Mouse (Mus musculus): ENCODE measurements around the gene Akap2. TPM values are rescaled to one million over a fixed set of nuclear protein-coding genes. Genes with fewer than 3 reads are reported as not detected.
A peak's percentile ranks its signal among the peaks of the same experiment; 100 is the strongest.

Akap2 gene
- polyA plus RNA-seq, 1 experiment = 37.8 TPM

DNA sequence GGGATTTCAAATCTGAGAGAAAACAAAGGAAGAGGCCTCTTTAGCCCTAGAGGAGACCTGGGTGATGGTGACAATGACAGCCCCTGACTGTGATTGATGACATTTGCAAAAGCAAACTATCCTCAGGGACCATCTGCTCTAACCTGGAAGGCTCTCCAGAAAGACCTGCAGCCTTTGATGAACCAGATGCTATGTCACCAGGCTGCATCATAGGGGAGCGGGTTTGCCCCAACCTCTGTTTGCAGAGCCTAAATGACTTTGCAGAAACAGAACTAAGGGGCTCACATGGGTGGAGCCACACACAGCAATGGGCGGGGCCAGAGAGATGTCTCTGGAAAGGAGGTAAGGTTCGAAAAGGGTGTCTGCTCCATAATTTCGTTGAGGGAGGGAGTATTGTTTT is 115.6 kb downstream of the Akap2 start:
- no peak for DNase-seq (ENCODE audit: low spot score)

GRCm38 (mm10) chr4:57834141-57834540 is 116.7 kb downstream of the Akap2 start:
- DNase-seq (ENCODE audit: low spot score) = no peak

GRCm38 (mm10) chr4:57837089-57837488 is 119.6 kb downstream of the Akap2 start:
- DNase-seq (ENCODE audit: low spot score) = no peak

DNA sequence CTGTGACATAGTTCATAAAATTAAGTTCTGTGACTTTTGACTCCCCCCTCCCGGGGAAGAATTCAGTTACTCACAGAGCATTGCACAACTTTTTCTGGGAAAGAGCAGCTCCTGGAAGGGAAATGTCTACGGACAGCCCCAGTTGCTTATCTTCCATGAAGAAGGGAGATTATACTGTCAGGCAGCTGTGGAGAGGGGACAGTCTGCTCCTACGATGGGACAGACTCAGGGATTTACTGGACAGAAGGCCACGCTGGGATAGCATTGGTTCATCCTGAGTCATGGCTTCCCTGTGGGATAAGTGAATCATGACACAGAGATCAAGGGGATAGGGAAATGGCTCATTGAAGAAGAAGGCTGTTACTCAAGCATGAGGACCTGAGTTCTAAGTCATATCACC is 121.9 kb downstream of the Akap2 start:
- no peak for DNase-seq (ENCODE audit: low spot score)

DNA sequence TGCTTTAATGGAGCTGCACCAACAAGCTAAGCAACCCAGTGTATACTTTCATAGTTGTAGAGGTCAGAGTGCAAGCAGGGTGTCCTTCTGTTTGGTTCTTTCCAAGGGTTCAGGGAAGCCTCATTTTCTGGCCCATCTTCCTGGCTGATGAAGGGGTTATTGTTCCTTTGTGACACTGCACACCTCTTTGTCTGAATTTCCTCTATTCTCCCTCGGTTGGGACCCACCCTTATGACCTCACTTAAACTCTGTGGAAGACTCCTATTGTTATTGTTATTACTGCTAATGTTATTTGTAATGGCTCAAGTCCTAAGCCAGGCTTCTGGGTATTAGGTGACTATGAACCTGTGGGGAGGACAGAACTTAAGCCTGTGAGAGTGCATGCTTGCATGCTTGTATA is 124.5 kb downstream of the Akap2 start:
- DNase-seq (ENCODE audit: low spot score) = no peak

GRCm38 (mm10) chr4:57842472-57843305 is 125.2 kb downstream of the Akap2 start:
- DNase-seq (ENCODE audit: low spot score) = no peak

DNA sequence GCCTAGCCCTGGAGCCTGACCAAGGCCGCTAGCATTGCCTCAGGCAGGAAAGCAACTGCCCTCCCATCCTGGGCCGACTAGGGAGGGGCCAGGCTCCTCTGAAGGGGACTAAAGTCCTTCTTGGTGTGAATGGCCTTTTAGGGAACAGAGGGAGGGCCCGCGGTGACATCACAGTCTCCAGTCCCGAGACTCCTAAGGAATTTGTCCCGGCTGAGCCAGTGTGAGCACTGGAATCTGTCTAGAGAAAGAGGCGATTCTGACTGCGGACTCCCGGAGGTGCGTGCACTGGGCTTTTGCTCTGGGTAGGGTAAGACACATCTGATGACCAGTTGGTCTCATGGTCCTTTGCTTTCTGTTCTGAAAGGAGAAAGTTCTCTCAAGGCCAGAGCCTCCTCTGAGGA is 127.6 kb downstream of the Akap2 start:
- peak; percentile 46 for DNase-seq (ENCODE audit: low spot score)

GRCm38 (mm10) chr4:57845541-57846210 is 128.2 kb downstream of the Akap2 start:
- no peak for DNase-seq (ENCODE audit: low spot score)

DNA sequence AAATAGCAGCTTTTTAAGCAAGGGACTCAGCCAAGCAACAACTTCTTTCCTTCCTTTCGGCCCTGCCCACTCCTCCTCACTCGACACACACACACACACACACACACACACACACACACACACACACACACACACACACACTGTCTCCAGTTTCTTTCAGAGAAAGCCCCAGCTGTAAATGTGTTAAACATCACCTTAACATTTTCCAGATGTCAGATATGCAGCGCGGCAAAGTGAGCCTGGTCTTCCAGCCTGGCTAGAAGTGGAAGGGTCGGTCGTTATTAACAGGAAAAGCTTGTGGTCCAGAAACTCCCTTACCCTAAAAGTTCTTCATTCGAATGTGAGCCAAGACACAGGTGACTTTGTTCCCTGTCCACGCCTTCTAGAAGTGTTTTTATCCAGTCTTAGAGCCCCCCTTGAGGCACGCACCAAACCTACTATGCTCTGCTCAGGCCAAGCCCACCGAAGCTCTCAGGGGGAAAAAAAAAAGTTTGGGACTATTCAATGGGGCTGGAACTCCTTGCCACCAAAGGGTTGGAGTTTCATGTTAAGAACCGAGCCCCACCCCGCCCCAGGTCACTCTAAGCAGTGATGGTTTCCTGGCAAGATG is 129.0 kb downstream of the Akap2 start:
- DNase-seq (ENCODE audit: low spot score) = no peak

GRCm38 (mm10) chr4:57846991-57847422 is 129.6 kb downstream of the Akap2 start:
- no peak for DNase-seq (ENCODE audit: low spot score)

DNA sequence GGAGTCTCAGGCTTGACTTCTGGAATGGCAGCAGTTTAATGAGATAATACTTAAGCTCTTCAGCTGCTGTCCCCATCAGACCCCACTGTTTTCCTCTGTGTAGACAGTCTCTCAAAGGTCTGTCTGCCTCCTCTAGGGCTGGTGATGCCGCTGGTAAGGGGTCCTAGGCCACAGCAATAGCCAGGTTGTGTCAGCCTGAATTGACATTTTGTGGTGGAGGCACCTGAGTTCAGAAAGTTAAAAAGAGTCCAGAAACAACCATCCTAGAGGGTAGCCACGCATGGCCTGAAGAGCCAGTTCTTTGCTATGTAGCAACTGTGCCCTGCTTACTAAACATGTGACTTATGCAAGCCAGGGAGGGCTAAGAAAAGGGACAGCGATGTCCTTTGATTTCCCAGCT is 130.2 kb downstream of the Akap2 start:
- DNase-seq (ENCODE audit: low spot score) = no peak

DNA sequence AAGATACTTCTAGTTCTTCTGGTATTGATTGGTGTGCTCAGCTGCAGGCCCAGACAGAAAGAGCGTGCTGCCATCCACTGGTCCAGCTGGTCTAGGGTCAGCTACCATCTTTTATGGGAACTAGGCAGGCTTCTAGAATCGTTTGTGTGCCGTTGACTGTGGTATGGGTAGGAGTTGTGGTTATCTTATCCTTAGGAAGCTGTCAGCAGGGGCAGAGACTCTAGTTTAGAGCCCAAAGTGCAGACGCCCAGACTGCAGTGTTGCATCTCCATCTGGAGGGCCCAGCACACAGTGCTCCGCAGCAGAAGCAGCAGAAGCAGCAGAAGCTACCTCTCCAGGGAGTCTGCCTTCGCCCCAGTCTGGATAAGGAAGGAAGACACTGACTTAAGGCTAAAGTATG is 132.0 kb downstream of the Akap2 start:
- DNase-seq (ENCODE audit: low spot score) = no peak

- no peak for DNase-seq (ENCODE audit: low spot score)
Measured at GRCm38 (mm10) chr4:57851731-57852130, 134.3 kb downstream of the Akap2 start.

DNA sequence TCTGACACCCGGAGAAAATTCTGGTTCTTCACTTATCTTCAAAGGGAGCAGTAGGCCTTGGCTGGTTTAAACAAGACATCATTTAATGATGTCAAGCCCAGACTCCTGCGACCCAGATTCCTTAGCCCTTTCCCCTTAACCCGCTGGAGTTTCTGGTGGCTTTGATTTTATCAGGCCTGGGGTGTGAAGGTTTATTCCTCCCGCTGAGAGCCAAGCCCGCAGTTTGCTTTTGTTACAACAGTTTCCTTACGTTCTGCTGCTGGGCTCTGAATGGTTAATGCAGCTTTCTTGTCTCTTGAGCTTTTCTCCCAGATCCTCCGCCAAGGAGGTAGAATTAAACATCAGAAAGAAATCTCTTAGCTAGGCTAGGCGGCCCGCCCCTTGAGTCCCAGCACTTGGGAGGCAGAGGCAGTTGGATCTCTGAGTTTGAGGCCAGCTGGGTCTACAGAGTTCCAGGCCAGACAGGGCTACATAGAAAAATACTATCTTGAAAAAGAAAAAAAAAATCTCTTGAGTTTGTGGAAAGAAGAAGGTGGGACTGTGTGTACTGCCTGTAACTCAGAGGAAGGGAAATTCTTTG is 135.1 kb downstream of the Akap2 start:
- peak; percentile 10 for DNase-seq (ENCODE audit: low spot score)

DNA sequence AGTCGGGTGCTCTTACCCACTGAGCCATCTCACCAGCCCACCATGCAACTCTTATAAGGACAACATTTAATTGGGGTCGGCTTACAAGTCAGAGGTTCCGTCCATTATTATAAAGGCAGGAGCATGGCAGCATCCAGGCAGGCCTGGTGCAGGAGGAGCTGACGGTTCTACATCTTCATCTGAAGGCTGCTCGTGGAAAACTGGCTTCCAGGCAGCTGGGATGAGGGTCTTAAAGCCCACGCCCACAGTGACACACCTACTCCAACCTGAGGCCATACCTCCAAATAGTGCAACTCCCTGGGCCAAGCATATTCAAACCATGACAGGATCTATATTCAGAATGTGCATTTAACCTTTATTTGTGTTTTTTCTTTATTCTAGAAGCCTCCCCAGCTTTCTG is 136.7 kb downstream of the Akap2 start:
- peak; percentile 8 for DNase-seq (ENCODE audit: low spot score)

DNA sequence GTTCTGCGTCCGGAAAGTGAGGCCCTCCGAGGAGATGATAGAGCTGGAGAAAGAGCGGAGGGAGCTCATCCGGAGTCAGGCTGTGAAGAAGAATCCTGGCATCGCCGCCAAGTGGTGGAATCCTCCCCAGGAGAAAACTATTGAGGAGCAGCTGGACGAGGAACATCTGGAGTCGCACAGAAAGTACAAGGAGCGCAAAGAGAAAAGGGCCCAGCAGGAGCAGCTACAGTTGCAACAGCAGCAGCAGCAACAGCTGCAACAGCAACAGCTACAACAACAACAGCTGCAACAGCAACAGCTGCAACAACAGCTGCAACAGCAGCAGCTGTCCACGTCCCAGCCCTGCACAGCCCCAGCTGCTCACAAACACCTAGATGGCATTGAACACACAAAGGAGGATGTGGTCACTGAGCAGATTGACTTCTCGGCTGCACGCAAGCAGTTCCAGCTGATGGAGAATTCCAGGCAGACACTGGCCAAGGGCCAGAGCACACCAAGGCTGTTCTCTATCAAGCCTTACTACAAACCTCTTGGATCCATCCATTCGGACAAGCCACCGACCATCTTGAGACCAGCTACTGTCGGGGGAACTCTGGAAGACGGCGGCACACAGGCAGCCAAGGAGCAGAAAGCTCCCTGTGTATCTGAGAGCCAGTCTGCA is 138.0 kb downstream of the Akap2 start:
- DNase-seq (ENCODE audit: low spot score) = peak; percentile 18

- peak; percentile 15 for DNase-seq (ENCODE audit: low spot score)
Measured at GRCm38 (mm10) chr4:57856673-57857072, 139.2 kb downstream of the Akap2 start.

DNA sequence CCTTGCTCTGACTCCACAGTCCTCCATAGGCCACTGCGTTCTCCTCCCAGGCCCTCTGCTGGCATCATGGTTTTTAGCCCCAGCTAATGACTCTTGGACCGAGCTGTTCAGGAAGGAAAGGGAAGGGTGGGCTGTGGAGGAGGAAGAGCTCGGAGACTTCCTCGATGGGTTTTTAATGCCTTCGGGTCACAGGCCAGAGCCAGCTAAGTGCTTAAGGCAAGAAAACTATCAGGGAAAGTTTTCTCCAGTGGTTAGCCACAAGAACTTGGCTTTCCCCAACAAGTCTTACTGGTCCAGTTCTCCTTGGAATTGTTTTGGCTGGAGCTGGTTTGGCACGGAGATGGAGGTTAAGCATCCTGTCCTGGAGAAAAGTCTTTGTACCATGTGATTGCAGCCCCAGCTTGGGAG is 142.8 kb downstream of the Akap2 start:
- DNase-seq (ENCODE audit: low spot score) = peak; percentile 18

- peak; percentile 15 for DNase-seq (ENCODE audit: low spot score)
Measured at GRCm38 (mm10) chr4:57861166-57861565, 143.7 kb downstream of the Akap2 start.

GRCm38 (mm10) chr4:57861856-57862255 is 144.4 kb downstream of the Akap2 start:
- peak; percentile 8 for DNase-seq (ENCODE audit: low spot score)

DNA sequence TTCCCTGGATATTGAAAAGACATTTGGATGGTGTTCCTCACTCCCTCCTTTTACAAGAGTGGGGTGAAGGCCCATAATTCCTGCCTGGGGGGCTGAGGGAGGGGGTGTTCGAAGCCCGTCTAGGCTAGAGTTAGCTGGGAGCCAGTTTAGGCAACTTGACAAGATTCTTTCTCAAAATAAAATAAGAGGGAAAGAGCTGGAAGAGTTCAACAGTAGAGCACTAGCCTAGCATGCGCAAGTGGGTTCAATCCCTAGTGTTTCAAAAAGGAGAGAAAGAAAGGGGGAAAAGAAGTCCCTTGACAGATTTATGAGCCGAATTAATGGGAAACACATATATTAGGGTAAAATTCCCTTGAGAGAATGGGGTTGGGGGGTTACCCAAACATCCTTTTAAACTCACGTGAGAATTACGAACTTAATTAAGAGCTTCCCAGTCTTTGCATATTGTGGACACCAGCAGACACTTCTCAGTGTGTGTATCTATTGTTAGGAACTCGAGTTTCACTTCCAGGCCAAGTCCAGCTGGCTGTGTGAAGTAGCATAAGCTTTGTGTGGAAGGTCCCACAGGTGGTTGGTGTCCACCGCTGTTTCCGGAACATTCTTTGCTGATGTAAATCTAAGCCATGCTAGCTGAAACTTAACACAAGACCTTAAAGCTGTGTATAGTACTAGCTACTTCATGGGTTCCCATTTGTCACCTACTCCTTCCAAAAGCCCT is 145.0 kb downstream of the Akap2 start:
- peak; percentile 3 for DNase-seq (ENCODE audit: low spot score)

Data from urinary bladder, adult 2 months (tissue).